Mouse (Mus musculus) inflammation-experienced regulatory T-cells, adult 16 weeks (primary cell): Measurements from ENCODE around the gene Dio1. TPM values are rescaled to one million over a fixed set of nuclear protein-coding genes. Genes with fewer than 3 reads are reported as not detected.

ENCODE experiments used
- polyA plus RNA-seq: library from polyadenylated mRNA; unstranded; fragments of 100-300 nt; shearing (Covaris generic); gene quantifications from one replicate; pipeline ENCODE4 v1.2.1, GENCODE M21; 2017

The Dio1 gene
- not detected for polyA plus RNA-seq

GRCm38 (mm10) chr4:107306966-107307365, at the start of gene Dio1:
Gene Dio1, minus strand, starts transcription at chr4:107307169.

GRCm38 (mm10) chr4:107313690-107314478, 6.9 kb upstream of the Dio1 start, which contains the start of gene Yipf1:
Gene Yipf1, plus strand, starts transcription at chr4:107314363.

GRCm38 (mm10) chr4:107253125-107254091, 53.6 kb downstream of the Dio1 start, which contains the start of the genes Lrrc42 and Hspb11:
Gene Lrrc42, minus strand, starts transcription at chr4:107253532.
Gene Hspb11, plus strand, starts transcription at chr4:107253593.

Other genes starting within 250 kb of the Dio1 start
- gene Mrpl37, start 240.3 kb downstream of the Dio1 start, polyA plus RNA-seq = 75.7 TPM
- 12.5 TPM for gene Cyb5rl, start 240.2 kb downstream of the Dio1 start, polyA plus RNA-seq
- not detected for gene Cdcp2, start 210.3 kb downstream of the Dio1 start, polyA plus RNA-seq
- 496 TPM for gene Tmem59, start 128.8 kb downstream of the Dio1 start, polyA plus RNA-seq
- 24.7 TPM for gene Tceanc2, start 128.1 kb downstream of the Dio1 start, polyA plus RNA-seq
- gene Ldlrad1, start 98.0 kb downstream of the Dio1 start, polyA plus RNA-seq = 0.27 TPM
- gene Lrrc42, start 53.6 kb downstream of the Dio1 start, polyA plus RNA-seq = 27.6 TPM
- gene Hspb11, start 53.6 kb downstream of the Dio1 start, polyA plus RNA-seq = 22.3 TPM
- gene Yipf1, start 7.2 kb upstream of the Dio1 start, polyA plus RNA-seq = 112 TPM
- gene Ndc1, start 60.6 kb upstream of the Dio1 start, polyA plus RNA-seq = 10.6 TPM
- 0.44 TPM for gene Glis1, start 127.4 kb upstream of the Dio1 start, polyA plus RNA-seq